Mouse (Mus musculus) lung, postnatal 0 days (tissue): ENCODE results near the gene Islr2.

Experiments used
- CTCF ChIP-seq: IDR thresholded peaks from 2 replicates; pipeline ENCODE4 v1.5.1; 2016; ENCODE audit warnings: antibody characterized with exemption, mild to moderate bottlenecking
- EP300 ChIP-seq: IDR thresholded peaks from 2 replicates; pipeline ENCODE4 v1.6.1; 2016; ENCODE audit warnings: antibody characterized with exemption, mild to moderate bottlenecking, control low read depth

DNA sequence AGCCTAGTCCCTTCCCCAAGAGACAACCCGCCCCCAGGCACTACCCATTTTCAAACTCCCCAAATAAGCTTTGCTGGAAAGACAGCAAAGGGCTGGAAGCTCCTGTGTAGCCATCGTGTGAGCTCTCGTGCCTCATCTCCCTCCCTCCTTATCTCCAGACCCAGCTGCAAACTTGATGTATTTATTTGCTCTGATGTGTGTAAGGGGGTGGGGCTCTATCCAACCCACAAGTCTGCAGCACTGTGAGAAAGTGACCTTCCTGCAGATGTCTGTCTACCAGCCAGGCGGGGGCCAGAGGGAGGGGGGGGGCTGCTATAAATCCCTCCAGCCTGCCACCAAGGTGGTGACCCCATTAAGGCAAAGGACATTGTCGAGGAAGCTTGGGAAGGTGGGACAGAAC is 9.7 kb upstream of the Islr2 start:
- TF ChIP-seq CTCF (no peak), EP300 (no peak)
